Mouse (Mus musculus): ENCODE data around the gene Slc37a3. TPM values are rescaled to one million over a fixed set of nuclear protein-coding genes. Genes with fewer than 3 reads are reported as not detected.

Slc37a3 gene
- polyA plus RNA-seq, 1 experiment from 2014 or later, result 46.8 TPM

GRCm38 (mm10) chr6:39318631-39319010, 58.9 kb downstream of the Slc37a3 start:
- DNase-seq (ENCODE audit: low spot score) (no peak), ATAC-seq (replicated peaks; ENCODE audit: low FRiP score, low read depth) (no peak)
- Histone ChIP-seq H3K9ac (ENCODE audit: low read depth, low read length) (no peak overlapping the region), H3K27me3 (ENCODE audit: insufficient read depth, low read length) (no peaks in the 10 kb centered on the region), H3K27ac (no peak overlapping the region), H3K4me3 (replicated peaks; ENCODE audit: low read depth, low read length) (no peak overlapping the region), H3K36me3 (ENCODE audit: insufficient read depth, low read length) (no peaks in the 10 kb centered on the region), H3K9me3 (replicated peaks; ENCODE audit: low read length) (no peaks in the 10 kb centered on the region), H3K4me2 (ENCODE audit: low read length) (no peak overlapping the region), H3K4me1 (replicated peaks; ENCODE audit: insufficient read depth, low read length) (no peaks in the 10 kb centered on the region)
- TF ChIP-seq CTCF (IDR thresholded peaks at IDR 0.05; ENCODE audit: low read depth), result no peak
- 74% methylated on average over 2 of the region's 2 CpGs for WGBS

- WGBS, result 81% methylated on average over 10 of the region's 10 CpGs
Observed at GRCm38 (mm10) chr6:39317854-39318630, 59.4 kb downstream of the Slc37a3 start.

DNA sequence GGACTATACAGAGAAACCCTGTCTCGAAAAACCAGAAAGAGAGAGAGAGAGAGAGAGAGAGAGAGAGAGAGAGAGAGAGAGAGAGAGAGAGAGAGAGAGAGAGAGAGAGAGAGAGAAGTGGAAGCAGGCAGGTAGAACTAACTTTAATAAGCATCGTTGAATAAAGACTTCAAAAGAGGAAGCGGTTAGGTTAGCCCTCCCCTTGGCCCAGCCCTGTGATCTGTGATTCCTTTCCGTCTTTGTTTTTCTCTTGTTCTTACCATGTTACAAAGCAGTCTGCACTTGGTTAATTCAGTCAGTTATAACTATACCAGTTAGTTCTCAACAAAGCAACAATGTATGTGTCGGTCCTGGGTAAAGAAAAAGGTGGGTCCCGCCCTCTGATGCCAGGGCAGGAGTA, 61.4 kb downstream of the Slc37a3 start:
- no peak overlapping the region for H3K9ac ChIP-seq (ENCODE audit: low read depth, low read length)
- H3K4me3 ChIP-seq (replicated peaks; ENCODE audit: low read depth, low read length), result no peak overlapping the region
- TF ChIP-seq CTCF (IDR thresholded peaks at IDR 0.05; ENCODE audit: low read depth), result no peak
- H3K4me1 ChIP-seq (replicated peaks; ENCODE audit: insufficient read depth, low read length), result no peaks in the 10 kb centered on the region
- H3K4me2 ChIP-seq (ENCODE audit: low read length), result no peak overlapping the region
- no peaks in the 10 kb centered on the region for H3K27me3 ChIP-seq (ENCODE audit: insufficient read depth, low read length)
- no peaks in the 10 kb centered on the region for H3K9me3 ChIP-seq (replicated peaks; ENCODE audit: low read length)
- no peak for ATAC-seq (replicated peaks; ENCODE audit: low FRiP score, low read depth)
- no peaks in the 10 kb centered on the region for H3K36me3 ChIP-seq (ENCODE audit: insufficient read depth, low read length)
- H3K27ac ChIP-seq, result no peak overlapping the region
- DNase-seq (ENCODE audit: low spot score), result no peak
- WGBS, result 82% methylated on average over 5 of the region's 6 CpGs

More at GRCm38 (mm10) chr6:39317854-39318630, 59.4 kb downstream of the Slc37a3 start:
- no peak for DNase-seq (ENCODE audit: low spot score)
- H3K4me2 ChIP-seq (ENCODE audit: low read length), result no peak overlapping the region
- H3K9me3 ChIP-seq (replicated peaks; ENCODE audit: low read length), result no peaks in the 10 kb centered on the region
- H3K4me3 ChIP-seq (replicated peaks; ENCODE audit: low read depth, low read length), result no peak overlapping the region
- TF ChIP-seq CTCF (IDR thresholded peaks at IDR 0.05; ENCODE audit: low read depth), result no peak
- ATAC-seq (replicated peaks; ENCODE audit: low FRiP score, low read depth), result no peak
- no peaks in the 10 kb centered on the region for H3K4me1 ChIP-seq (replicated peaks; ENCODE audit: insufficient read depth, low read length)
- no peaks in the 10 kb centered on the region for H3K27me3 ChIP-seq (ENCODE audit: insufficient read depth, low read length)
- no peak overlapping the region for H3K9ac ChIP-seq (ENCODE audit: low read depth, low read length)
- no peaks in the 10 kb centered on the region for H3K36me3 ChIP-seq (ENCODE audit: insufficient read depth, low read length)
- no peak overlapping the region for H3K27ac ChIP-seq

GRCm38 (mm10) chr6:39314461-39314860, 63.0 kb downstream of the Slc37a3 start:
- Histone ChIP-seq H3K4me2 (ENCODE audit: low read length) (no peak overlapping the region), H3K9me3 (replicated peaks; ENCODE audit: low read length) (no peaks in the 10 kb centered on the region), H3K36me3 (ENCODE audit: insufficient read depth, low read length) (no peaks in the 10 kb centered on the region), H3K4me3 (replicated peaks; ENCODE audit: low read depth, low read length) (no peak overlapping the region), H3K27me3 (ENCODE audit: insufficient read depth, low read length) (no peaks in the 10 kb centered on the region), H3K27ac (no peak overlapping the region), H3K4me1 (replicated peaks; ENCODE audit: insufficient read depth, low read length) (no peaks in the 10 kb centered on the region), H3K9ac (ENCODE audit: low read depth, low read length) (no peak overlapping the region)
- no peak for TF ChIP-seq CTCF (IDR thresholded peaks at IDR 0.05; ENCODE audit: low read depth)
- ATAC-seq (replicated peaks; ENCODE audit: low FRiP score, low read depth) (no peak), DNase-seq (ENCODE audit: low spot score) (no peak)
- WGBS, result 88% methylated on average over 12 of the region's 12 CpGs

DNA sequence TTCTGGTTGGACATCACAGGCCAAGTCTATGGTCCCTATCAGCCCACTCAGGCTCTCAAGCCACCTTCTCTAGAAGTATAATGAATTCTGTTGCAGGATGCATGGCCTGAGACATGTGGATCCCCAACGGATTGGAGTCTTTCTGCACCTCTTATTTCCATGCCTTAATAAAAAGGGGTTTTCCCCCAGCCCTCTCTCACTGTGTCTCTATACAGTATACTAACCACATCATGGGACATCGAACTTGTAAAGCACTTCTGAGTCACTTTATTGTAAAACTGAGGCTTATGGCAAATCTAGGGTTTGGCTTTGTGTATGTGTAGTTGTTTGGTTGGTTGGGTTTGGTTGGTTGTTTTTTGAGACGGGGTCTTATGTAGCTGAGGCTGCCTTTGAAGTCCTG, 65.7 kb downstream of the Slc37a3 start:
- no peaks in the 10 kb centered on the region for H3K9me3 ChIP-seq (replicated peaks; ENCODE audit: low read length)
- no peak overlapping the region for H3K27ac ChIP-seq
- no peaks in the 10 kb centered on the region for H3K27me3 ChIP-seq (ENCODE audit: insufficient read depth, low read length)
- ATAC-seq (replicated peaks; ENCODE audit: low FRiP score, low read depth), result no peak
- H3K4me1 ChIP-seq (replicated peaks; ENCODE audit: insufficient read depth, low read length), result no peaks in the 10 kb centered on the region
- no peak overlapping the region for H3K4me2 ChIP-seq (ENCODE audit: low read length)
- DNase-seq (ENCODE audit: low spot score), result no peak
- H3K4me3 ChIP-seq (replicated peaks; ENCODE audit: low read depth, low read length), result no peak overlapping the region
- WGBS, result 86% methylated on average over 3 of the region's 3 CpGs
- H3K36me3 ChIP-seq (ENCODE audit: insufficient read depth, low read length), result no peaks in the 10 kb centered on the region
- TF ChIP-seq CTCF (IDR thresholded peaks at IDR 0.05; ENCODE audit: low read depth), result no peak
- no peak overlapping the region for H3K9ac ChIP-seq (ENCODE audit: low read depth, low read length)

- H3K9ac ChIP-seq (ENCODE audit: low read depth, low read length), result no peak overlapping the region
Observed at GRCm38 (mm10) chr6:39304371-39304874, 73.1 kb downstream of the Slc37a3 start.

More at GRCm38 (mm10) chr6:39304371-39304874, 73.1 kb downstream of the Slc37a3 start:
- H3K27ac ChIP-seq, result peak overlapping the region; percentile 79
- H3K27me3 ChIP-seq (ENCODE audit: insufficient read depth, low read length), result no peaks in the 10 kb centered on the region
- ATAC-seq (replicated peaks; ENCODE audit: low FRiP score, low read depth) (peak; percentile 84), DNase-seq (ENCODE audit: low spot score) (peak; percentile 88)
- H3K4me2 ChIP-seq (ENCODE audit: low read length), result no peak overlapping the region
- no peaks in the 10 kb centered on the region for H3K36me3 ChIP-seq (ENCODE audit: insufficient read depth, low read length)
- TF ChIP-seq CTCF (IDR thresholded peaks at IDR 0.05; ENCODE audit: low read depth), result no peak
- no peaks in the 10 kb centered on the region for H3K9me3 ChIP-seq (replicated peaks; ENCODE audit: low read length)
- no peaks in the 10 kb centered on the region for H3K4me1 ChIP-seq (replicated peaks; ENCODE audit: insufficient read depth, low read length)
- WGBS, result 27% methylated on average over 6 of the region's 6 CpGs
- H3K4me3 ChIP-seq (replicated peaks; ENCODE audit: low read depth, low read length), result no peak overlapping the region
